Mouse (Mus musculus): ENCODE data around the gene Txndc11.

Txndc11 gene

GRCm38 (mm10) chr16:11104905-11105304 is 29.5 kb downstream of the Txndc11 start:
- DNase-seq (ENCODE audit: low read depth, low spot score), result no peak

GRCm38 (mm10) chr16:11097301-11097700 is 37.1 kb downstream of the Txndc11 start:
- no peak for DNase-seq (ENCODE audit: low read depth, low spot score)

GRCm38 (mm10) chr16:11093717-11094386 is 40.6 kb downstream of the Txndc11 start:
- no peak for DNase-seq (ENCODE audit: low read depth, low spot score)

- no peak for DNase-seq (ENCODE audit: low read depth, low spot score)
Measured at GRCm38 (mm10) chr16:11092523-11092922, 41.9 kb downstream of the Txndc11 start.

GRCm38 (mm10) chr16:11092061-11092460 is 42.4 kb downstream of the Txndc11 start:
- no peak for DNase-seq (ENCODE audit: low read depth, low spot score)

GRCm38 (mm10) chr16:11090836-11091570 is 43.4 kb downstream of the Txndc11 start:
- DNase-seq (ENCODE audit: low read depth, low spot score), result no peak

GRCm38 (mm10) chr16:11086856-11087588 is 47.4 kb downstream of the Txndc11 start:
- DNase-seq (ENCODE audit: low read depth, low spot score), result peak; percentile 20

GRCm38 (mm10) chr16:11086299-11086698 is 48.2 kb downstream of the Txndc11 start:
- no peak for DNase-seq (ENCODE audit: low read depth, low spot score)

GRCm38 (mm10) chr16:11084181-11084580 is 50.3 kb downstream of the Txndc11 start:
- DNase-seq (ENCODE audit: low read depth, low spot score), result no peak

- no peak for DNase-seq (ENCODE audit: low read depth, low spot score)
Measured at GRCm38 (mm10) chr16:11078216-11078869, 56.1 kb downstream of the Txndc11 start.

GRCm38 (mm10) chr16:11077601-11078201 is 56.7 kb downstream of the Txndc11 start:
- no peak for DNase-seq (ENCODE audit: low read depth, low spot score)

GRCm38 (mm10) chr16:11073060-11073459 is 61.4 kb downstream of the Txndc11 start:
- no peak for DNase-seq (ENCODE audit: low read depth, low spot score)

GRCm38 (mm10) chr16:11072454-11072853 is 62.0 kb downstream of the Txndc11 start:
- DNase-seq (ENCODE audit: low read depth, low spot score), result no peak

- no peak for DNase-seq (ENCODE audit: low read depth, low spot score)
Measured at GRCm38 (mm10) chr16:11071887-11072286, 62.6 kb downstream of the Txndc11 start.

GRCm38 (mm10) chr16:11071176-11071575 is 63.3 kb downstream of the Txndc11 start:
- no peak for DNase-seq (ENCODE audit: low read depth, low spot score)

GRCm38 (mm10) chr16:11069710-11070420 is 64.6 kb downstream of the Txndc11 start:
- no peak for DNase-seq (ENCODE audit: low read depth, low spot score)

- no peak for DNase-seq (ENCODE audit: low read depth, low spot score)
Measured at GRCm38 (mm10) chr16:11069271-11069670, 65.2 kb downstream of the Txndc11 start.

- no peak for DNase-seq (ENCODE audit: low read depth, low spot score)
Measured at GRCm38 (mm10) chr16:11068666-11069065, 65.8 kb downstream of the Txndc11 start.

- DNase-seq (ENCODE audit: low read depth, low spot score), result peak; percentile 46
Measured at GRCm38 (mm10) chr16:11066833-11067191, 67.6 kb downstream of the Txndc11 start.

- DNase-seq (ENCODE audit: low read depth, low spot score), result peak; percentile 99
Measured at GRCm38 (mm10) chr16:11066029-11066832, 68.2 kb downstream of the Txndc11 start, which contains the start of gene Litaf. TSS of gene Litaf (minus strand) at chr16:11066157.
